Mouse (Mus musculus): ENCODE measurements at regions not wholly inside any gene's neighbourhood (a gene's known extent, or its start where the extent isn't known, plus 50 kb on each side); places are given as distances from the start of the nearest gene placed in this dataset.
"Not testable (repeated sequence)": the region's sequence is repeated elsewhere in the genome, so short reads cannot be mapped to it uniquely, and the experiment has no call there.

DNA sequence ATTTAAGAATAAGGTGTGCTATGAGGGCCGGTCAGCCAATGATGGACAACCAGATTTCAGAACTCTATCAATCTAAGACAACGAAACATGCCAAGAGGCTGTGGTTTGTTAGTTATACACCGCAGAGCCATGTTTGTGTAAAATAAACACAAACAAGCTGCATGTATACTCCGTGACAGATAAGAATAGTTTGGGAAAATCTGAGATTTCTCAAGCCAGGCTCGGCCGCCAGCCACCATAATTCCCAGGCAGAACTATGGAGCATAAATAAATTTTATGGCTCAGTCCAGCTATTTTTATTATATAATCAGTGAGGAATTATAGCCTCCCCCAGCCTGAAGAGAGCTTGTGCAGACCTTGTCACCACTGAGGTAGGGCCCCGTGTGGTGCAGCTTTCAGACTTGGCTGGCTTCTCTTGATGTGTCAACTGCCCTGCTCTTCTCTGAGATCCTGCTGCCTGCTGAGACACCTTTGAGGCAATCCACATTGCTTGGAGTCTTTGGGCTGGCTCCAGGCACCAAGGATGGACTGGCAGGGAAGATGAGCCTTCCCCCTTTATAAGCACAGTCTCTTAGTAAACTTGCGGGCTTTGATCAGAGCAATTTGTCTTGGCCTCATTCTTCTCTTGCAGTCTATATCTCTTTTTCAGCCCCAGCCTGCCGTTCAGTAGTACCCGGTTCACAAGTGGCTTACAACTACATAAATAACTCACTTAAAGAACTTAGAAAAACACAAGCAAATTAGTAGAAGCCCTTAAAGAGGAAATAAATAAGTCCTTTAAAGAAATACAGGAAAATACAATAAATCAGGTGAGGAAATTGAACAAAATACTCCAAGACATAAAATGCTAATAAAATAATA, 1123.0 kb upstream of the Kcnd2 start:
- H3K36me3 ChIP-seq: no peaks in the 10 kb centered on the region
- 77% methylated on average over 10 of the region's 10 CpGs for WGBS
- H3K27me3 ChIP-seq (replicated peaks): no peaks in the 10 kb centered on the region
- no peaks in the 10 kb centered on the region for H3K9me3 ChIP-seq (replicated peaks)
- ATAC-seq (ENCODE audit: insufficient number of reproducible peaks, low FRiP score): no peak
- no peak overlapping the region for H3K27ac ChIP-seq (ENCODE audit: poor library complexity, severe bottlenecking)
- no peak overlapping the region for H3K9ac ChIP-seq
- no peaks in the 10 kb centered on the region for H3K4me1 ChIP-seq (replicated peaks)
- no peak overlapping the region for H3K4me2 ChIP-seq
- H3K4me3 ChIP-seq: no peak overlapping the region

DNA sequence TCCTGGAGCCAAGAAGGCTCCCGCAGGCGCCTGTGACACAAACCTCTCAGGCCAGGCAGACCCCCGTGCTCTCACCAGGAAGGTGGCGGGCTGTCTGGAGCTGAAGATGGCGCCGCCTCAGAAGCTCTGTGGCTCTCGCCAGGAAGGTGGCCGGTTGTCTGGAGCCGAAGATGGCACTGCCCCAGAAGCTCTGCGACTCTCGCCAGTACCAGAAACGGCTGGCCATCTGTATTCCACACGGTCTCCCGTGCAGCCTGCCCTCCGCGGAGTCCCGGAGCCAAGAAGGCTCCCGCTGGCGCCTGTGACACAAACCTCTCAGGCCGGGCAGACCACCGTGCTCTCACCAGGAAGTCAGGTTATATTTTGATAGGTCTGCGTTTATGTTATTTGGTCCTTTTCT, 1081.3 kb upstream of the Kcnd2 start:
- not testable (repeated sequence) for H3K9ac ChIP-seq; H3K27ac ChIP-seq (ENCODE audit: poor library complexity, severe bottlenecking); ATAC-seq (ENCODE audit: insufficient number of reproducible peaks, low FRiP score); H3K9me3 ChIP-seq (replicated peaks); H3K4me2 ChIP-seq; H3K4me1 ChIP-seq (replicated peaks); H3K4me3 ChIP-seq; H3K36me3 ChIP-seq; H3K27me3 ChIP-seq (replicated peaks)
- 89% methylated on average over 22 of the region's 22 CpGs for WGBS

DNA sequence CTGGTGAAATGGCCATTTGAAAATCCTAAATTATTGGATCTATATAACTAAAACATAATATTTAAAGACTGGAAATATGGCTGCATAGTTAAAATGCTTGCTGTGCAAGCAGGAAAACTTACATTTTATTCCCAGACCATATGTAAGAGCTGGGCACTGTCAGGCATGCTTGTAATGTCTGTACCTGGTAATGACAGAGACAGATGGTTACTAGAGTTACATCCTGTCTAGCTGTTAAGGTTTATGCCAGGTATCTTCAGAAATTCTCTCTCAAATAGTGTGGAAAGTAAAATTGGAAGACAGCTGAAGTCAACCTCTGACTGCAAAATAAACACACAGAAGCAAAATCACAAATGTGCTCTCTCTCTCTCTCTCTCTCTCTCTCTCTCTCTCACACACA, 1077.8 kb upstream of the Kcnd2 start:
- Histone ChIP-seq H3K4me1 (replicated peaks) (no peaks in the 10 kb centered on the region), H3K9me3 (replicated peaks) (0 out of 2 replicates have a peak, but pooled peaks cover 3% of the 10 kb centered on the region), H3K36me3 (no peaks in the 10 kb centered on the region), H3K4me3 (no peak overlapping the region), H3K27ac (ENCODE audit: poor library complexity, severe bottlenecking) (no peak overlapping the region), H3K27me3 (replicated peaks) (no peaks in the 10 kb centered on the region), H3K9ac (no peak overlapping the region), H3K4me2 (no peak overlapping the region)
- ATAC-seq (ENCODE audit: insufficient number of reproducible peaks, low FRiP score): no peak

Measured in heart, embryonic 12.5 days (tissue).